Mouse (Mus musculus) small intestine, adult 2 months (tissue): Measurements from ENCODE around the gene Lin28a.

Experiments used
- CTCF ChIP-seq: fragments of 200-500 bp; IDR thresholded peaks from 2 replicates; pipeline ENCODE4 v1.5.1; 2012; ENCODE audit warnings: low read depth, mild to moderate bottlenecking, control low read depth, inconsistent platforms, low read length, moderate library complexity, mixed read lengths; ENCODE audit not compliant: insufficient replicate concordance, insufficient read length; ENCODE audit errors: extremely low read depth
- POLR2A ChIP-seq: fragments of 200-500 bp; IDR thresholded peaks from 2 replicates; pipeline ENCODE4 v1.6.1; 2012; ENCODE audit warnings: low read depth, mild to moderate bottlenecking, control low read depth, inconsistent platforms, low read length, moderate library complexity

- no peak for TF ChIP-seq CTCF
- no peak for TF ChIP-seq POLR2A
Measured at GRCm38 (mm10) chr4:133982936-133983335, 35.7 kb downstream of the Lin28a start.
